Mouse (Mus musculus) ES-Bruce4 (cell line): ENCODE data around the gene Atp8a2. TPM values are rescaled to one million over a fixed set of nuclear protein-coding genes. Genes with fewer than 3 reads are reported as not detected.

ENCODE experiments used
- H3K27ac ChIP-seq: 2 replicates; pipeline ENCODE4 v1.5.1; 2012; ENCODE audit warnings: low read length, inconsistent platforms; ENCODE audit not compliant: insufficient read depth
- H3K27me3 ChIP-seq: 2 replicates; pipeline ENCODE4 v1.6.1; 2012; ENCODE audit warnings: mild to moderate bottlenecking, low read length, inconsistent platforms; ENCODE audit not compliant: control insufficient read depth, poor library complexity, insufficient read depth, severe bottlenecking
- H3K36me3 ChIP-seq: 2 replicates; pipeline ENCODE4 v1.6.1; 2012; ENCODE audit warnings: inconsistent platforms, mild to moderate bottlenecking, low read length, moderate library complexity; ENCODE audit not compliant: control insufficient read depth, poor library complexity, insufficient read depth, severe bottlenecking
- H3K4me1 ChIP-seq: one replicate; pipeline ENCODE4 v1.8.1; 2011; ENCODE audit warnings: low read length; ENCODE audit not compliant: control insufficient read depth, insufficient read depth
- H3K4me3 ChIP-seq: 2 replicates; pipeline ENCODE4 v1.5.1; 2011; ENCODE audit warnings: low read depth, mild to moderate bottlenecking, low read length
- H3K9ac ChIP-seq: 2 replicates; pipeline ENCODE4 v1.6.1; 2012; ENCODE audit warnings: low read depth, mild to moderate bottlenecking, inconsistent platforms; ENCODE audit not compliant: poor library complexity, severe bottlenecking
- H3K9me3 ChIP-seq: replicated peaks from 2 replicates; pipeline ENCODE4 v1.6.1; 2012; ENCODE audit warnings: mild to moderate bottlenecking, low read length, inconsistent platforms; ENCODE audit not compliant: control insufficient read depth, poor library complexity, insufficient read depth, severe bottlenecking
- CTCF ChIP-seq: IDR thresholded peaks from one replicate; pipeline ENCODE4 v1.8.1; 2011; ENCODE audit warnings: low read depth, low read length
- EP300 ChIP-seq: IDR thresholded peaks from 2 replicates; pipeline ENCODE4 v1.6.1; 2011; ENCODE audit warnings: low read depth, low read length; ENCODE audit not compliant: insufficient read depth
- POLR2A ChIP-seq: IDR thresholded peaks from one replicate; pipeline ENCODE4 v1.8.1; 2011; ENCODE audit warnings: low read length; ENCODE audit not compliant: insufficient read depth
- polyA plus RNA-seq: library from polyadenylated mRNA; stranded (reverse); fragments of >200 nt; gene quantifications from 2 replicates; pipeline ENCODE4 v1.2.4, GENCODE M21; 2011; ENCODE audit warnings: low read depth; ENCODE audit not compliant: missing spikeins, insufficient read depth, insufficient read length

The Atp8a2 gene
- polyA plus RNA-seq, 1 experiment = 1.1 TPM

DNA sequence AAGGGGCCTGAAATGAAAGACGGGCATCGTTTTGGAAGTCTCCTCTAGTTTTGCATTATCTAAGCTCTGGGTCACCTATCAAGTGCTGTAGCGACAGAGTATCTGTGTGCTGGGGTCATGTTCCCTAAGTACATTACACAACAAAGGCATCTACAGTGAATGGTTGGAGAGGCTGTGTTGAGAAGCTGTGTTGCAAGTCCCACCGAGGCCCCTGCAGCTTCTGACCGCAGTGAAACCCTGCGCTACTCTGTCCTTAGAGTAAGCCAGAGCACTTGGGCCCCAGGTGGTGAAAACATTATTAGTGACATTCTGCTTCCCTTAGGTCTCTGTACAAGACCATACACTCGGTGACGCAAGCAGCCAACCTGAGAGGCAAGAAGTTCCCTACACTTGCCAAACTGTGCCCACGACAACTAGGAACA lies 20.5 kb downstream of the Atp8a2 start:
- H3K27ac ChIP-seq = no peak overlapping the region
- H3K4me3 ChIP-seq = peak overlapping the region; percentile 62
- TF ChIP-seq CTCF (no peak), EP300 (no peak), POLR2A (no peak)
- no peak overlapping the region for H3K9ac ChIP-seq
- H3K27me3 ChIP-seq = peaks cover 2% of the 10 kb centered on the region; the same call in 1 of the 2 replicates
- no peaks in the 10 kb centered on the region for H3K36me3 ChIP-seq
- no peaks in the 10 kb centered on the region for H3K4me1 ChIP-seq
- H3K9me3 ChIP-seq = no peaks in the 10 kb centered on the region

DNA sequence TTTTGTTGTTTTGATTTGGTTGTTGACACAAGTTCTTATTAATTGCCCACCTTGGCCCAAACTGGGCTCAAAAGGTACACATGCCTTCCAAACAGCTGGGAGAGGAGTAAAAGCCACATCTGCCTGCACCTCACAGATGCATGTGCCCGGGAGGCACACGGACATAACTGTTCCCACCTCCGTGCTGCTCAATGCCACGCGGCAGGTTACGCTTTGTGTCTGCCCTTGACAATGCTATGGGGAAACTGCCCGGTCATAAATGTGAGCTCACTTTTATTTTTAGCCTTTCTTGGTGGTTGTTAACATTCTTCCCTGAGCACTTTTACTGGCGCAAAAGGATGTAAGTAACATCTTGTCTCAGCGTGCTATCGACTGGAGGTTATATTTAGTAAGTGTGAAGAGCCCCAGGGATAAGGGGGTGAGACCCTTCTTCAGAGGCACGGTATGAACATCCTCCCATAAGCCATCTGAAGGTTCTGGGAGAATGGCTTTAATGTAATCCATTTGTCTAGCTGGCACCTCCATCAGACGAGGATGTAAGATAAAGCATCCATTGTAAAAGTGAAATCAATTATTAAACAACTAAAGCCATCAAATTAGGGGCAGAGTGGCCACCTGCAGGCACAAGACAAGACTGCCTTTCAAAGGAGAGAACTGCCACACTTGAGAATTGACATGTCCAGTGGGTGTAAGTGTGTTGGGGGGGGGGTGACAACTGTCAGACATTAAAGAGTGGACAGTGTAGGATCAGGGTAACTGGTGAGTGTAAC lies 24.5 kb downstream of the Atp8a2 start:
- H3K4me3 ChIP-seq = no peak overlapping the region
- no peaks in the 10 kb centered on the region for H3K4me1 ChIP-seq
- peaks cover 2% of the 10 kb centered on the region; the same call in 1 of the 2 replicates for H3K27me3 ChIP-seq
- TF ChIP-seq CTCF (no peak), EP300 (no peak), POLR2A (no peak)
- H3K36me3 ChIP-seq = no peaks in the 10 kb centered on the region
- no peaks in the 10 kb centered on the region for H3K9me3 ChIP-seq
- H3K27ac ChIP-seq = no peak overlapping the region
- H3K9ac ChIP-seq = no peak overlapping the region

DNA sequence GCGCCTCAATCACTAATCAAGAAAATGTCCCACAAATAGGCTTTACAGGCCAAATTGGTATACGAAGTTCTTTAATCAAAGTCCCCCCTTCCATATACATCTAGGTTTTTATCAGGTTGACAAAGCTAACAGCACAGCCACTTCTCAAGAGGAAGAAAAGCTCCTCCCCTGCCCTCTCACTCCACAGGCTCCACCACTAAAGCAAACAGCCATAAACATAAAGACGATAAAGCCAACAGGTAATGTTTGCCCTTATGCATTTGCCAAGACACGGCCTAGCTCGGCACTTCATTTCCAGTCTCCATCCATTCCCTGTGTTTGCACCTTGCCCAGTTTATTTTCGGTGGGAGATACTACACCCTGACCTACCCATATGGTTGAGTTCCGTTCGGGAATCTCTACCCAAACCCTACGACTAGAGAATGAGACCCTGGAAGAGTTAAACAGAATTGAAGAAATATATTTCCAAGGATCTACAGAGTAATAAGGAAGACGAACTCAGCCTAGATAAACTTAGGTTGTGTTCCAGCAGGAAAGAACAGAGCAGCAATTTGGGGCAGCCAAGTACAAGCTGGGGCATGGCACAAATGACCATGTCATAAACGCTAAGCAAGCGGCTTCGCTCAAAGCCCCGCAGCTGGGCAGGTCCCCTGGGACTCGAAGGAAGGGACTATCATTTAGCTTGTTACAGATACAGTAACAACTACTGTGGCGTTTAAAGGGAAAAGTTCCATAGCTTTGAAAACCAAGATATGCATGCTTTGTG lies 26.0 kb downstream of the Atp8a2 start:
- no peak overlapping the region for H3K9ac ChIP-seq
- H3K27ac ChIP-seq = no peak overlapping the region
- H3K9me3 ChIP-seq = no peaks in the 10 kb centered on the region
- H3K4me1 ChIP-seq = no peaks in the 10 kb centered on the region
- peaks cover 2% of the 10 kb centered on the region; the same call in 1 of the 2 replicates for H3K27me3 ChIP-seq
- no peak overlapping the region for H3K4me3 ChIP-seq
- no peak for TF ChIP-seq CTCF
- TF ChIP-seq POLR2A = no peak
- TF ChIP-seq EP300 = no peak
- H3K36me3 ChIP-seq = no peaks in the 10 kb centered on the region

DNA sequence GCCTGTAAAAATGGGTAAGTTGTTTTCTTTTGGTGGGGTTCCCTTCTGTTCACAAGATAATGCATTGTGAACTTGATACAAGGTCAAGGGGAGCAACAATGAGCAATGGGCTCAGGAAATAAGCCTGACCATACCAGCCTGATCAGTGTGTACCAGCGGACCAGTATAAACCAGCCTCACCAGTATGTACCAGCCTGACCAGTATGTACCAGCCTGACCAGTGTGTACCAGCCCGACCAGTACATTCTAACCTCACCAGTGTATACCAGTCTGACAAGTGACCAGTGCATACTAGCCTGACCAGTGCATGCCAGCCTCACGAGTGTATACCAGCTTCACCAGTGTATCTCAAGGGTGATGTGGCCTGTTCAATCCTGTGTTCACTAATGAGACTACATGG lies 33.6 kb downstream of the Atp8a2 start:
- Histone ChIP-seq H3K4me3 (no peak overlapping the region), H3K27me3 (no peaks in the 10 kb centered on the region), H3K9ac (no peak overlapping the region), H3K4me1 (no peaks in the 10 kb centered on the region), H3K27ac (no peak overlapping the region), H3K9me3 (no peaks in the 10 kb centered on the region), H3K36me3 (no peaks in the 10 kb centered on the region)
- TF ChIP-seq CTCF = no peak

DNA sequence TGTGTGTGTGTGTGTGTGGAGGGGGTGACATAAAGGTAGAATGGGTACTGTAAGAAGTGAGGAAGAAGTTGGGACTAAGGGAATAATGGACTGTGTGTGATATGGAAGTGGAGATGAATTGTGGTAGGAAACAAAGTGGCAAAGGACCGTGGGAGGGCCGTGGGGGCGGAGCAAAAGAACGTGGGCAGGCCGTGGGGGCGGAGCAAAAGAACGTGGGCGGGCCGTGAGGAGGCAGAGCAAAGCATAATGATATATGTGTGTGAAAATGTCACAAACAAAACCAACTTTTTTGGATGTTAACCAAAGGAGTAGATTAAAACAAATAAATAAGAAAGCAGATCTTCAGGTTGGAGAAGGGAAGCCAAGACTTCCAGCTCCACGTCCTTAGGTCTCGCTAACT lies 44.6 kb downstream of the Atp8a2 start:
- H3K4me1 ChIP-seq = peaks cover 8% of the 10 kb centered on the region
- no peaks in the 10 kb centered on the region for H3K9me3 ChIP-seq
- H3K27me3 ChIP-seq = no peaks in the 10 kb centered on the region
- no peak overlapping the region for H3K27ac ChIP-seq
- H3K36me3 ChIP-seq = no peaks in the 10 kb centered on the region
- TF ChIP-seq POLR2A (no peak), CTCF (no peak), EP300 (no peak)
- no peak overlapping the region for H3K9ac ChIP-seq
- H3K4me3 ChIP-seq = no peak overlapping the region

DNA sequence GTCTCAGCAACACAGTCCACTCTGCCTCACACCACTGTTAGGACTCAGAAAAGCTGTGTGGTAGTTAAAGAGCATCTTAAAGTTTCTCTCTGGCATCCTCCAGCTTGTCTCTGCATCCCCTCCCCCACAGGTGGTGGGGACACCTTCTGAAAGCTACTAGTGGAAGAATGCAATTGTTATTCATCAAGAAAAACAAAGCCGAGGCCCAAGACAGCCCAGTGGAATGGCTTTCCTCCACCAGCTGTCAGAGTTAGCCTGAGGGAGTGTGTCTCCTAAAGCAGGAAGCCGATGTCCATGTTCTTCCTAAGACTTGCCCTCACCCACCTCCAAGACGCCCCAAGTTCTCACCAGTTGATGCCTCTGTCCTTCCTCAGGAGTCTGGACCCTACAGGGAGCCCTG lies 48.1 kb downstream of the Atp8a2 start:
- Histone ChIP-seq H3K4me3 (no peak overlapping the region), H3K36me3 (no peaks in the 10 kb centered on the region), H3K4me1 (peaks cover 8% of the 10 kb centered on the region), H3K27me3 (no peaks in the 10 kb centered on the region), H3K9me3 (no peaks in the 10 kb centered on the region), H3K27ac (no peak overlapping the region), H3K9ac (no peak overlapping the region)
- TF ChIP-seq POLR2A (no peak), CTCF (no peak), EP300 (peak; percentile 71)
